Mouse (Mus musculus): ENCODE results near the gene Mefv. TPM values are rescaled to one million over a fixed set of nuclear protein-coding genes. Genes with fewer than 3 reads are reported as not detected.

Mefv gene
- polyA plus RNA-seq, 1 experiment from 2014 or later, result not detected

Other genes starting within 250 kb of the Mefv start
- not detected in 2 replicates for gene Olfr161, start 127.1 kb downstream of the Mefv start, polyA plus RNA-seq (2014; fragmentation: Nextera tagmentation; extraction: Ambion mirVana)
- 29.9 and 30.3 TPM in 2 replicates for gene Zfp263, start 26.0 kb upstream of the Mefv start, polyA plus RNA-seq (2014; fragmentation: Nextera tagmentation; extraction: Ambion mirVana)
- not detected in 2 replicates for gene Olfr15, start 112.8 kb upstream of the Mefv start, polyA plus RNA-seq (2014; fragmentation: Nextera tagmentation; extraction: Ambion mirVana)
- gene Zfp174, start 129.2 kb upstream of the Mefv start, polyA plus RNA-seq (2014; fragmentation: Nextera tagmentation; extraction: Ambion mirVana), result 1.7 TPM in 2 replicates
- 49.1 and 53.0 TPM in 2 replicates for gene Naa60, start 154.3 kb upstream of the Mefv start, polyA plus RNA-seq (2014; fragmentation: Nextera tagmentation; extraction: Ambion mirVana)
- 7.0 and 8.1 TPM in 2 replicates for gene Zfp597, start 166.5 kb upstream of the Mefv start, polyA plus RNA-seq (2014; fragmentation: Nextera tagmentation; extraction: Ambion mirVana)
- 1.00 and 3.2 TPM in 2 replicates for gene Gm20695, start 166.6 kb upstream of the Mefv start, polyA plus RNA-seq (2014; fragmentation: Nextera tagmentation; extraction: Ambion mirVana)
- gene 1700037C18Rik, start 190.6 kb upstream of the Mefv start, polyA plus RNA-seq (2014; fragmentation: Nextera tagmentation; extraction: Ambion mirVana), result 6.2 and 6.6 TPM in 2 replicates
- gene Cluap1, start 190.7 kb upstream of the Mefv start, polyA plus RNA-seq (2014; fragmentation: Nextera tagmentation; extraction: Ambion mirVana), result 28.3 and 28.9 TPM in 2 replicates

Measured in stomach, embryonic 14.5 days (tissue).